Mouse (Mus musculus): ENCODE results near the gene Otp.

DNA sequence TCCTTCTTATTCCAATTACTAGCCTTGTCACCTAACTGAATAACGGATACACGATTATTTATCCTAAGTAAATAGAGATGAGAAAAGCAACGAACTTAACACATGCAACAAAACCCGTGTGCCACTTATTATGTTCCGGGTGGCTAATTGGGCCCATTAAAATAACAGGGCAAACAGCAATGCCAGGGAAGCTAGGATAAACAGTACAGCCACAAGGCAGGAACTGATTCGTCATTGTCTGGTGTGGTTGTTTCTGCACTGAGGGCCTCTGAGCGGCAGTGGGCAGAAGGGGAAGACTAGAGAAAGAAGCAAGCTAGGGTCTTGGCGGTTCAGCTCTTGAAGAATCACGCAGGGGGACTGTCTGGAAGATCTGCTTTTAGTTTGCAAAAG is 5.3 kb upstream of the Otp start:
- TF ChIP-seq CTCF (IDR thresholded peaks at IDR 0.05; ENCODE audit: borderline replicate concordance, insufficient read depth, low read depth, low read length) (no peak), POLR2A (IDR thresholded peaks at IDR 0.05; ENCODE audit: borderline replicate concordance, insufficient read depth, low read length) (no peak)
